Mouse (Mus musculus) hindbrain, postnatal 0 days (tissue): ENCODE measurements around the gene Msln. TPM values are rescaled to one million over a fixed set of nuclear protein-coding genes. Genes with fewer than 3 reads are reported as not detected.

Source experiments
- ATAC-seq: fragments of 200-750 bp; cut with Nextera tagmentation; 2 replicates; pipeline ENCODE4 v1.8.0; 2017; ENCODE audit warnings: mild to moderate bottlenecking, moderate TSS enrichment, moderate library complexity
- DNase-seq: peaks from one replicate; pipeline ENCODE4 v3.0.0-alpha.2; 2015; ENCODE audit warnings: low spot score
- H3K27ac ChIP-seq: fragments of 300-500 bp; sonication (generic); 2 replicates; pipeline ENCODE4 v1.5.1; 2014; ENCODE audit warnings: mild to moderate bottlenecking
- H3K27me3 ChIP-seq: fragments of 300-500 bp; sonication (generic); 2 replicates; pipeline ENCODE4 v1.6.1; 2014; ENCODE audit warnings: low read length, mixed read lengths; ENCODE audit not compliant: insufficient read depth
- H3K36me3 ChIP-seq: fragments of 300-500 bp; sonication (generic); 2 replicates; pipeline ENCODE4 v1.6.1; 2014; ENCODE audit warnings: low read length, mixed read lengths; ENCODE audit not compliant: insufficient read depth
- H3K4me1 ChIP-seq: fragments of 300-500 bp; sonication (generic); 2 replicates; pipeline ENCODE4 v1.6.1; 2014; ENCODE audit warnings: antibody characterized with exemption, low read length, mixed read lengths; ENCODE audit not compliant: insufficient read depth
- H3K4me2 ChIP-seq: fragments of 300-500 bp; sonication (generic); 2 replicates; pipeline ENCODE4 v1.6.1; 2014; ENCODE audit warnings: low read depth, mild to moderate bottlenecking, low read length, moderate library complexity, mixed read lengths
- H3K4me3 ChIP-seq: fragments of 300-500 bp; sonication (generic); 2 replicates; pipeline ENCODE4 v1.5.1; 2014; ENCODE audit warnings: low read length
- H3K9ac ChIP-seq: fragments of 300-500 bp; sonication (generic); replicated peaks from 2 replicates; pipeline ENCODE4 v1.6.1; 2014; ENCODE audit warnings: mild to moderate bottlenecking, low read length, moderate library complexity, mixed read lengths
- H3K9me3 ChIP-seq: fragments of 300-500 bp; sonication (generic); 2 replicates; pipeline ENCODE4 v1.6.1; 2016; ENCODE audit warnings: low read length, mixed read lengths
- CTCF ChIP-seq: IDR thresholded peaks from 2 replicates; pipeline ENCODE4 v1.5.1; 2016; ENCODE audit warnings: antibody characterized with exemption, control low read depth, low read depth
- WGBS: fragments of 180-500 bp; shearing (Covaris S2); extraction: QIAGEN DNeasy Blood & Tissue Kit; methylation state at CpG from one replicate; pipeline ENCODE4 v1.1.7; 2014; 5-methylcytosine and 5-hydroxymethylcytosine counted together
- polyA plus RNA-seq: library from polyadenylated mRNA; unstranded; fragments of >200 nt; fragmentation: Nextera tagmentation; extraction: Ambion mirVana; gene quantifications from 2 replicates; pipeline ENCODE4 v1.2.1, GENCODE M21; 2015
- total RNA-seq: library from RNA; depleted of rRNA; stranded (reverse); fragments of >200 nt; gene quantifications from 2 replicates; pipeline ENCODE4 v1.2.3, GENCODE M21; 2014

The Msln gene
- total and polyA plus RNA-seq, 2 experiments from 2014 or later: 1.1 to 2.0 TPM

DNA sequence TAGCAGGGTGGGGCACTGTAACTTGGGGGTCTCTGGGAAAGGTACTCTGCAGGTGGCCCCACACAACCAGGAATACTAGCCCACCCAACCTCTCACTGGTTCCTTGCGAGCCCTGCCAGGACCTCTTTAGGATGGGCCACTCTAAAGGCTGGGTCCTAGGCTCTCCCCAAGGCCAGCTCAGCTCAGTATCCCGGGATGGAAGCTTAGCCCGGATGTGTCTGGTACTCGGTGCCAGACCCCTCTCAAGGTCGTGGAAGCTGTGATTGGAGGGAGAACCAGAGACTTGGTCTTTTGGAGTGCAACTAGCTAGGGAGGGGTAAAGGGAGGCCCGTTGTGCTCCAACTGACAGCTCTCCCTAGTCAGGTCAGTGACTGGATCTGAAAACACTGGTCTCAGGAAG, 36.5 kb downstream of the Msln start:
- WGBS: 16% methylated on average over 6 of the region's 6 CpGs
- peak; percentile 7; the same call in 1 of the 2 replicates for ATAC-seq

DNA sequence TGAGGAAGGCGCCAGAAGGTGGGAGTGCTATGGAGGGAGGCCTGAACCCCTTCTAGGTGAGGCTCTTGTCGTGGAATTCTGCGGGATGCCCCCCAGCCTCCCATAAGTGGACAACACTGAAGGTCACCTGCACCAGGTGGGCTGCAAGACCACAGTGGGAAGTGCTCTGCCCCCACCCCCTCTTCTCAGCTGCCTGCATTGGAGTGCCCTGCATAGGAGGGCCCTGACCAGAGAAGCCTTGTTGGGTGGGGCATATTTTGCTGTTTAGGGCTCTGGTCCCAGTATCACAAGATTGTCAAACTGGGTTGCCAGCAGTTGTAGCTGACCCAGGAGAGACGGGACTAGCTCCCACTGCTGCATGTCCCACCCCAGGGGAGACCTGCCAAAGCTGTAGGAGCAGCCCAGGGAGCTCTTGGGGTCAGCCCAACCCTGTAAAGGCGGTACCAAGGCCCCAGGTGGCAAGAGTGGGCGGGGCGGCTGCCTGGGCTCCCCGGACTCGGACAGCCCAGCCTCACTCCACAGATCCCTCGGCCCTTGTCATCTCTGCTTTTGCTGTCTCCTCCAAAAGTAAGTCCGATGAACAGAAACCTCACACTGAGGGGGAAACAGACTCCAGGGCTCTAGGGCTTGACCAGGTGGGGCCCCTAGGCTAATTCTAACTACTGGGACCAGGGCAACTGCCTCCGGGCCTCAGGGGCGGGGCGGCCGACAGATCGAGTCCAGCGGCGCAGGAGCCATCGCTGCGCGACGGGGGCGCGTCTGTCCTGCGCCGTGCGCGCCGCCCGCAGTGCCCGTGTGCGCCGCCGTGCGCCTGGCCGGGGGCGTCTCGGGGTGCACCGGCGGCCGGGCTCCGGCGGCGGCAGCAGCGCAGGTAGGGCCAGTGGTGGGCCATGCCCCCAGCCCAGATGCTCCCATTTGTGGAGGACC, 37.2 kb downstream of the Msln start, which contains the start of gene Gng13:
Gng13 (plus strand) TSS at position 461 of the 927 bp plus-strand sequence.
- 2% methylated on average over 44 of the region's 45 CpGs for WGBS
- H3K27me3 ChIP-seq: peaks cover 19% of the 10 kb centered on the region
- no peak for TF ChIP-seq CTCF
- H3K9ac ChIP-seq: peak within 1 kb of the TSS; percentile 45
- ATAC-seq: peak; percentile 43; the same call in 1 of the 2 replicates
- H3K4me1 ChIP-seq: no peaks in the 10 kb centered on the region
- no peaks in the 10 kb centered on the region for H3K36me3 ChIP-seq
- no peak within 1 kb of the TSS for H3K27ac ChIP-seq
- no peaks in the 10 kb centered on the region for H3K9me3 ChIP-seq
- peak within 1 kb of the TSS; percentile 72 for H3K4me2 ChIP-seq
- DNase-seq: no peak
- H3K4me3 ChIP-seq: peak within 1 kb of the TSS; percentile 42

More for the DNA sequence above, 36.5 kb downstream of the Msln start:
- Histone ChIP-seq H3K9ac (peak overlapping the region; percentile 45), H3K9me3 (no peaks in the 10 kb centered on the region), H3K4me1 (no peaks in the 10 kb centered on the region), H3K27me3 (peaks cover 19% of the 10 kb centered on the region), H3K4me2 (peak overlapping the region; percentile 72), H3K27ac (no peak overlapping the region), H3K4me3 (peak overlapping the region; percentile 42), H3K36me3 (no peaks in the 10 kb centered on the region)
- no peak for TF ChIP-seq CTCF
- no peak for DNase-seq

DNA sequence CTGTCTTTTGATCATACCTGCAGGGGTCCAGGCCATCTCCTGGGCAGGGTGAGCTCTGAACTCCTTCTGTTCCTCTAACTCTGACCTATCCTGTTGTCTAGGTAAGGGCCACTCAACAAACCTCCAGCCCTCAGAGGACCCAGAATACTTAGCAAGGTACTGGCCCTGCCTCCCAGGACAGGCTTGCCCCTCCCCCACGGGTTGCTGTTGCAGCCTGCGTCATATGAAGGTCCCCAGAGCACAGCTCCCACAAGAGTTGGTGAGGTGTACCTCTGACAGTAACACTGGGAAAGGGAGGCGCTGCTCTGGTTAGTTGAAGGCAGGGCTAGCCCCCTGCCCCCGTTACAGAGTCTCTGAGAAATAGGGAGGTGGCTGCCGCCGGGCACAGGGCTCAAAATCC, 38.0 kb downstream of the Msln start:
- WGBS: 8% methylated on average over 6 of the region's 6 CpGs
- Histone ChIP-seq H3K27me3 (peaks cover 19% of the 10 kb centered on the region), H3K4me1 (no peaks in the 10 kb centered on the region), H3K4me2 (no peak overlapping the region), H3K36me3 (no peaks in the 10 kb centered on the region), H3K9me3 (no peaks in the 10 kb centered on the region), H3K9ac (no peak overlapping the region), H3K4me3 (no peak overlapping the region), H3K27ac (no peak overlapping the region)
- no peak for DNase-seq
- no peak for TF ChIP-seq CTCF
- ATAC-seq: no peak

DNA sequence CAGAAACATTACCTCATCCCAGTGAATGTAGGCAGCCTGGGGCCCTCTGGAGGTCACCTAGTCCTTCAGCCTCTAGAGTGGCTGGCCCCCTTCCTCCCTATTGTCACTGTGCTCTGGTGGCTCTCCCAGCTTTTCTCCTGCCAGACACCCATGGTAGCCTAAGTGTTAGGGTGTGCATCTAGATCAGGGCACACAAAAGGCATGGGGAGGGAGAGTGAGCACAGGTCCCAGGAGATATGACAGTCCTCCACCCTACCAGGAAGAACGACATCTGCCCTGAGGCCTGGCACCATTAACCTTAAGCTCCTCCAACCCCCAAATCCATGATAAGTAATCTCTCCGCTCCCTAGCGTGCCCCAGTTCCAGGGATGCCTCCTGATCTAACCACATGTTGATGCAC, 38.6 kb downstream of the Msln start:
- 49% methylated on average over 3 of the region's 3 CpGs for WGBS
- ATAC-seq: no peak

DNA sequence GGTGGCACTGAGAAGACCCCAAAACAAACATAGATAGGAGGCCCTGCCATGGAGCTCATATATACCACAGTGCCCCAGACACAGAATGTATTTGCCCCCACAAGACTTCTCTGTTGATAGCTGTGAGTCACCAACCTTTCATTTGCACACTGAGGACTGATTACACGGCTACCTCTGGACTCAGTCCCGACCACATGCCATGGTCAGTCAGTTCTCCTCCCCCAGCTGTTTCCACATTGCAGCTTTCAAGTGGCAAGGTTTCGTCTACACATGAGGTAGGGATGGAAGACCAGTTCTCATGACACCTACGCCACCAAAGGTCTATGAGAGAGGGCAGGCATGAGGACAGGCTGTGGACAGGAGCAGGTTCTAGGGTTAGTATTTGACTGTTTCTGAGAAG, 43.0 kb downstream of the Msln start:
- Histone ChIP-seq H3K9me3 (no peaks in the 10 kb centered on the region), H3K27ac (no peak overlapping the region), H3K4me3 (no peak overlapping the region), H3K4me1 (no peaks in the 10 kb centered on the region), H3K4me2 (no peak overlapping the region), H3K36me3 (no peaks in the 10 kb centered on the region), H3K9ac (no peak overlapping the region), H3K27me3 (peaks cover 7% of the 10 kb centered on the region; the same call in 1 of the 2 replicates)
- no peak for ATAC-seq
- no peak for TF ChIP-seq CTCF
- no peak for DNase-seq
- 79% methylated on average over 4 of the region's 4 CpGs for WGBS

More for the DNA sequence above, 38.6 kb downstream of the Msln start:
- Histone ChIP-seq H3K27ac (no peak overlapping the region), H3K4me3 (no peak overlapping the region), H3K9me3 (no peaks in the 10 kb centered on the region), H3K4me2 (no peak overlapping the region), H3K9ac (no peak overlapping the region), H3K27me3 (peaks cover 19% of the 10 kb centered on the region), H3K4me1 (no peaks in the 10 kb centered on the region), H3K36me3 (no peaks in the 10 kb centered on the region)
- no peak for DNase-seq
- TF ChIP-seq CTCF: no peak

DNA sequence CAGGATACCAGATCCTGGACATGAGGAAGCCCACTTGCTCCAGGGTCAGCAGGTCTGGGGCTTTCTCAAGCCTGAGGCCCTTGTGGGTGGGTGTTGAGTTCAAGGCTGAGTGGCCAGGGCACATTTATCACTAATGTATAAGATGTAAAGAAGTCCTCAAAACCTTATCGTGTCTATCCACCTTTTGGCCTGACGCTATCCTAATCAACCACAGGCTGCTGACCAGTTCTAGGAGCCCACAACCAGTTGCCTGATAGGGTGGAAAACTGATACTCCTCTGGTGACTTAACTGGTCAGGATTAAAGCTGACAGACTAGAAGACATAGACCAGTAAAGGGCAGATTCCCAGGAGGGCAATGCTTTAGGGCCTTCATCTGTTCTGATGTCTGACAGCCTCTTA, 44.2 kb downstream of the Msln start:
- DNase-seq (no peak), ATAC-seq (no peak)
- Histone ChIP-seq H3K4me3 (no peak overlapping the region), H3K36me3 (no peaks in the 10 kb centered on the region), H3K27ac (no peak overlapping the region), H3K9me3 (no peaks in the 10 kb centered on the region), H3K4me2 (no peak overlapping the region), H3K27me3 (no peaks in the 10 kb centered on the region), H3K4me1 (no peaks in the 10 kb centered on the region), H3K9ac (no peak overlapping the region)
- 94% methylated on average over 2 of the region's 2 CpGs for WGBS
- no peak for TF ChIP-seq CTCF
